Mouse (Mus musculus) liver, embryonic 15.5 days (tissue): Measurements from ENCODE around the gene Lrrc8d. TPM values are rescaled to one million over a fixed set of nuclear protein-coding genes. Genes with fewer than 3 reads are reported as not detected.

ENCODE experiments used
- ATAC-seq: fragments of 200-750 bp; cut with Nextera tagmentation; 2 replicates; pipeline ENCODE4 v1.8.0; 2017; ENCODE audit warnings: moderate number of reproducible peaks, mild to moderate bottlenecking, moderate library complexity; ENCODE audit not compliant: insufficient read depth
- H3K27ac ChIP-seq: fragments of 300-500 bp; sonication (generic); replicated peaks from 2 replicates; pipeline ENCODE4 v1.5.1; 2015; ENCODE audit warnings: mild to moderate bottlenecking, inconsistent platforms
- H3K27me3 ChIP-seq: fragments of 300-500 bp; sonication (generic); 2 replicates; pipeline ENCODE4 v1.6.1; 2015; ENCODE audit warnings: mild to moderate bottlenecking, inconsistent platforms
- H3K36me3 ChIP-seq: fragments of 300-500 bp; sonication (generic); replicated peaks from 2 replicates; pipeline ENCODE4 v1.6.1; 2015; ENCODE audit warnings: moderate library complexity, mild to moderate bottlenecking, inconsistent platforms
- H3K4me1 ChIP-seq: fragments of 300-500 bp; sonication (generic); replicated peaks from 2 replicates; pipeline ENCODE4 v1.6.1; 2015; ENCODE audit warnings: inconsistent platforms
- H3K4me2 ChIP-seq: fragments of 300-500 bp; sonication (generic); 2 replicates; pipeline ENCODE4 v1.6.1; 2015; ENCODE audit warnings: moderate library complexity, mild to moderate bottlenecking, inconsistent platforms
- H3K4me3 ChIP-seq: fragments of 300-500 bp; sonication (generic); replicated peaks from 2 replicates; pipeline ENCODE4 v1.5.1; 2015; ENCODE audit warnings: mild to moderate bottlenecking, inconsistent platforms
- H3K9ac ChIP-seq: fragments of 300-500 bp; sonication (generic); 2 replicates; pipeline ENCODE4 v1.6.1; 2015; ENCODE audit warnings: moderate library complexity, mild to moderate bottlenecking, inconsistent platforms
- H3K9me3 ChIP-seq: fragments of 300-500 bp; sonication (generic); replicated peaks from 2 replicates; pipeline ENCODE4 v1.6.1; 2016; ENCODE audit warnings: inconsistent platforms
- WGBS: fragments of 180-500 bp; shearing (Covaris S2); methylation state at CpG from one replicate; pipeline ENCODE4 v1.1.7; 2015; ENCODE audit warnings: mixed read lengths; ENCODE audit not compliant: insufficient replicate concordance; 5-methylcytosine and 5-hydroxymethylcytosine counted together
- polyA plus RNA-seq: library from polyadenylated mRNA; unstranded; fragments of >200 nt; fragmentation: Nextera tagmentation; extraction: Ambion mirVana; gene quantifications from 2 replicates; pipeline ENCODE4 v1.2.1, GENCODE M21; 2015

Gene Lrrc8d
- polyA plus RNA-seq, 1 experiment from 2014 or later: 8.1 TPM

GRCm38 (mm10) chr5:105793548-105793940 is 93.8 kb downstream of the Lrrc8d start:
- Histone ChIP-seq H3K4me1 (peaks cover 32% of the 10 kb centered on the region), H3K9ac (no peak overlapping the region), H3K27me3 (no peaks in the 10 kb centered on the region), H3K4me3 (no peak overlapping the region), H3K36me3 (no peaks in the 10 kb centered on the region), H3K9me3 (no peaks in the 10 kb centered on the region), H3K4me2 (peak overlapping the region; percentile 27; the same call in 1 of the 2 replicates), H3K27ac (peak overlapping the region; percentile 81; the same call in 1 of the 2 replicates)
- WGBS: 71% methylated on average over 5 of the region's 5 CpGs
- no peak for ATAC-seq

GRCm38 (mm10) chr5:105798421-105798820 is 98.7 kb downstream of the Lrrc8d start:
- Histone ChIP-seq H3K27me3 (no peaks in the 10 kb centered on the region), H3K36me3 (0 out of 2 replicates have a peak, but pooled peaks cover 3% of the 10 kb centered on the region), H3K4me3 (no peak overlapping the region), H3K9ac (no peak overlapping the region), H3K4me1 (peaks cover 24% of the 10 kb centered on the region), H3K4me2 (no peak overlapping the region), H3K9me3 (no peaks in the 10 kb centered on the region), H3K27ac (no peak overlapping the region)
- no peak for ATAC-seq
- WGBS: 43% methylated on average over 4 of the region's 4 CpGs

GRCm38 (mm10) chr5:105799850-105800635 is 100.3 kb downstream of the Lrrc8d start:
- Histone ChIP-seq H3K4me1 (peaks cover 21% of the 10 kb centered on the region; the same call in 1 of the 2 replicates), H3K4me2 (peak overlapping the region; percentile 20; the same call in 1 of the 2 replicates), H3K27me3 (no peaks in the 10 kb centered on the region), H3K9me3 (no peaks in the 10 kb centered on the region), H3K36me3 (0 out of 2 replicates have a peak, but pooled peaks cover 3% of the 10 kb centered on the region), H3K9ac (no peak overlapping the region), H3K27ac (peak overlapping the region; percentile 73), H3K4me3 (no peak overlapping the region)
- ATAC-seq: no peak
- WGBS: 31% methylated on average over 13 of the region's 13 CpGs

- Histone ChIP-seq H3K4me1 (peaks cover 21% of the 10 kb centered on the region; the same call in 1 of the 2 replicates), H3K4me3 (no peak overlapping the region), H3K27ac (peak overlapping the region; percentile 73), H3K27me3 (no peaks in the 10 kb centered on the region), H3K9me3 (no peaks in the 10 kb centered on the region), H3K9ac (no peak overlapping the region), H3K4me2 (peak overlapping the region; percentile 20; the same call in 1 of the 2 replicates), H3K36me3 (0 out of 2 replicates have a peak, but pooled peaks cover 3% of the 10 kb centered on the region)
- peak; percentile 49; the same call in 1 of the 2 replicates for ATAC-seq
- WGBS: 74% methylated on average over 10 of the region's 10 CpGs
These were observed 101.3 kb downstream of the Lrrc8d start for GRCm38 (mm10) chr5:105801031-105801529.

GRCm38 (mm10) chr5:105805955-105806354 is 106.2 kb downstream of the Lrrc8d start:
- H3K9me3 ChIP-seq: no peaks in the 10 kb centered on the region
- WGBS: 84% methylated on average over 12 of the region's 12 CpGs
- H3K4me3 ChIP-seq: no peak overlapping the region
- 0 out of 2 replicates have a peak, but pooled peaks cover 3% of the 10 kb centered on the region for H3K36me3 ChIP-seq
- H3K27me3 ChIP-seq: no peaks in the 10 kb centered on the region
- peaks cover 27% of the 10 kb centered on the region for H3K4me1 ChIP-seq
- no peak overlapping the region for H3K9ac ChIP-seq
- H3K27ac ChIP-seq: no peak overlapping the region
- no peak for ATAC-seq
- H3K4me2 ChIP-seq: no peak overlapping the region

GRCm38 (mm10) chr5:105807461-105807860 is 107.7 kb downstream of the Lrrc8d start:
- Histone ChIP-seq H3K4me1 (peaks cover 19% of the 10 kb centered on the region), H3K4me3 (no peak overlapping the region), H3K27ac (no peak overlapping the region), H3K4me2 (no peak overlapping the region), H3K36me3 (peaks cover 12% of the 10 kb centered on the region), H3K9me3 (no peaks in the 10 kb centered on the region), H3K27me3 (no peaks in the 10 kb centered on the region), H3K9ac (no peak overlapping the region)
- 47% methylated on average over 7 of the region's 7 CpGs for WGBS
- peak; percentile 38; the same call in 1 of the 2 replicates for ATAC-seq

- no peak overlapping the region for H3K27ac ChIP-seq
- H3K9ac ChIP-seq: no peak overlapping the region
- WGBS: 80% methylated on average over 11 of the region's 11 CpGs
- H3K9me3 ChIP-seq: no peaks in the 10 kb centered on the region
- H3K4me1 ChIP-seq: peaks cover 19% of the 10 kb centered on the region
- H3K4me3 ChIP-seq: no peak overlapping the region
- ATAC-seq: no peak
- H3K4me2 ChIP-seq: no peak overlapping the region
- peaks cover 25% of the 10 kb centered on the region for H3K36me3 ChIP-seq
- H3K27me3 ChIP-seq: no peaks in the 10 kb centered on the region
These were observed 109.3 kb downstream of the Lrrc8d start for GRCm38 (mm10) chr5:105809056-105809455.

GRCm38 (mm10) chr5:105813036-105813435 is 113.3 kb downstream of the Lrrc8d start:
- H3K4me2 ChIP-seq: no peak overlapping the region
- peaks cover 14% of the 10 kb centered on the region for H3K4me1 ChIP-seq
- WGBS: 88% methylated on average over 14 of the region's 14 CpGs
- H3K27me3 ChIP-seq: no peaks in the 10 kb centered on the region
- H3K9ac ChIP-seq: no peak overlapping the region
- peaks cover 29% of the 10 kb centered on the region for H3K36me3 ChIP-seq
- H3K27ac ChIP-seq: no peak overlapping the region
- no peak overlapping the region for H3K4me3 ChIP-seq
- no peaks in the 10 kb centered on the region for H3K9me3 ChIP-seq
- ATAC-seq: no peak

GRCm38 (mm10) chr5:105813974-105814373 is 114.2 kb downstream of the Lrrc8d start:
- H3K4me3 ChIP-seq: no peak overlapping the region
- no peaks in the 10 kb centered on the region for H3K27me3 ChIP-seq
- 77% methylated on average over 10 of the region's 10 CpGs for WGBS
- no peaks in the 10 kb centered on the region for H3K9me3 ChIP-seq
- peaks cover 29% of the 10 kb centered on the region for H3K36me3 ChIP-seq
- peaks cover 9% of the 10 kb centered on the region; the same call in 1 of the 2 replicates for H3K4me1 ChIP-seq
- H3K4me2 ChIP-seq: no peak overlapping the region
- no peak for ATAC-seq
- no peak overlapping the region for H3K9ac ChIP-seq
- H3K27ac ChIP-seq: no peak overlapping the region

GRCm38 (mm10) chr5:105816118-105816517 is 116.3 kb downstream of the Lrrc8d start:
- Histone ChIP-seq H3K36me3 (peaks cover 29% of the 10 kb centered on the region), H3K9me3 (no peaks in the 10 kb centered on the region), H3K4me1 (peaks cover 15% of the 10 kb centered on the region; the same call in 1 of the 2 replicates), H3K4me3 (no peak overlapping the region), H3K27ac (no peak overlapping the region), H3K4me2 (no peak overlapping the region), H3K27me3 (no peaks in the 10 kb centered on the region), H3K9ac (no peak overlapping the region)
- WGBS: 85% methylated on average over 14 of the region's 14 CpGs
- no peak for ATAC-seq

- WGBS: 52% methylated on average over 9 of the region's 9 CpGs
- Histone ChIP-seq H3K27me3 (no peaks in the 10 kb centered on the region), H3K4me2 (no peak overlapping the region), H3K27ac (no peak overlapping the region), H3K36me3 (peaks cover 21% of the 10 kb centered on the region), H3K4me1 (peaks cover 15% of the 10 kb centered on the region; the same call in 1 of the 2 replicates), H3K9me3 (no peaks in the 10 kb centered on the region), H3K9ac (no peak overlapping the region), H3K4me3 (no peak overlapping the region)
- 0 out of 2 replicates have a peak, but pooled peaks have one; percentile 42 for ATAC-seq
These were observed 117.6 kb downstream of the Lrrc8d start for GRCm38 (mm10) chr5:105817248-105817976.
